Mouse (Mus musculus): Measurements from ENCODE around the gene Zp1.
A peak's percentile ranks its signal among the peaks of the same experiment; 100 is the strongest.

Gene Zp1

GRCm38 (mm10) chr19:10924220-10924619 lies 3.8 kb upstream of the Zp1 start:
- no peak for DNase-seq (ENCODE audit: low read depth, low spot score)

- no peak for DNase-seq (ENCODE audit: low read depth, low spot score)
Observed at GRCm38 (mm10) chr19:10921058-10921457, 626 bp upstream of the Zp1 start.

GRCm38 (mm10) chr19:10918321-10918991 lies 2.0 kb downstream of the Zp1 start:
- DNase-seq (ENCODE audit: low read depth, low spot score), result no peak

- no peak for DNase-seq (ENCODE audit: low read depth, low spot score)
Observed at GRCm38 (mm10) chr19:10916506-10916905, 3.9 kb downstream of the Zp1 start.

- no peak for DNase-seq (ENCODE audit: low read depth, low spot score)
Observed at GRCm38 (mm10) chr19:10914870-10915269, 5.6 kb downstream of the Zp1 start.

- DNase-seq (ENCODE audit: low read depth, low spot score), result no peak
Observed at GRCm38 (mm10) chr19:10914291-10914690, 6.1 kb downstream of the Zp1 start.

GRCm38 (mm10) chr19:10909087-10909721 lies 11.2 kb downstream of the Zp1 start:
- DNase-seq (ENCODE audit: low read depth, low spot score), result no peak

GRCm38 (mm10) chr19:10907891-10908290 lies 12.5 kb downstream of the Zp1 start:
- DNase-seq (ENCODE audit: low read depth, low spot score), result peak; percentile 22

- DNase-seq (ENCODE audit: low read depth, low spot score), result no peak
Observed at GRCm38 (mm10) chr19:10905728-10906000, 14.8 kb downstream of the Zp1 start.

- no peak for DNase-seq (ENCODE audit: low read depth, low spot score)
Observed at GRCm38 (mm10) chr19:10904927-10905727, 15.3 kb downstream of the Zp1 start.

- DNase-seq (ENCODE audit: low read depth, low spot score), result no peak
Observed at GRCm38 (mm10) chr19:10904512-10904911, 15.9 kb downstream of the Zp1 start.

GRCm38 (mm10) chr19:10901046-10901445 lies 19.4 kb downstream of the Zp1 start:
- DNase-seq (ENCODE audit: low read depth, low spot score), result no peak

- DNase-seq (ENCODE audit: low read depth, low spot score), result no peak
Observed at GRCm38 (mm10) chr19:10900315-10900714, 20.1 kb downstream of the Zp1 start.

GRCm38 (mm10) chr19:10897491-10897890 lies 22.9 kb downstream of the Zp1 start:
- DNase-seq (ENCODE audit: low read depth, low spot score), result no peak

GRCm38 (mm10) chr19:10896849-10897248 lies 23.6 kb downstream of the Zp1 start:
- DNase-seq (ENCODE audit: low read depth, low spot score), result no peak

- no peak for DNase-seq (ENCODE audit: low read depth, low spot score)
Observed at GRCm38 (mm10) chr19:10895708-10896107, 24.7 kb downstream of the Zp1 start.

- peak; percentile 83 for DNase-seq (ENCODE audit: low read depth, low spot score)
Observed at GRCm38 (mm10) chr19:10895016-10895528, 25.4 kb downstream of the Zp1 start, which contains the start of gene Prpf19. Gene Prpf19, plus strand, starts transcription at chr19:10895231.

GRCm38 (mm10) chr19:10892201-10892600 lies 28.2 kb downstream of the Zp1 start:
- no peak for DNase-seq (ENCODE audit: low read depth, low spot score)

GRCm38 (mm10) chr19:10881426-10882154 lies 38.8 kb downstream of the Zp1 start, which contains the start of gene Tmem109:
Gene Tmem109, minus strand, starts transcription at chr19:10882001.
- DNase-seq (ENCODE audit: low read depth, low spot score), result peak; percentile 75

GRCm38 (mm10) chr19:10880975-10881425 lies 39.4 kb downstream of the Zp1 start:
- no peak for DNase-seq (ENCODE audit: low read depth, low spot score)

- DNase-seq (ENCODE audit: low read depth, low spot score), result no peak
Observed at GRCm38 (mm10) chr19:10880085-10880974, 40.1 kb downstream of the Zp1 start.
